Mouse (Mus musculus): ENCODE measurements around the gene Fmod.

Fmod gene

GRCm38 (mm10) chr1:134096264-134096934 is 59.3 kb downstream of the Fmod start:
- no peak for DNase-seq (ENCODE audit: low read depth, low spot score)

- DNase-seq (ENCODE audit: low read depth, low spot score): no peak
Measured at GRCm38 (mm10) chr1:134097080-134097855, 60.2 kb downstream of the Fmod start.

Measured in c-Kit-negative CD71-positive TER-119-positive erythroid progenitor cells, embryonic 14.5 days (primary cell).